Mouse (Mus musculus) ovary, postnatal 14 days (tissue): ENCODE data around the gene Gga1.

Experiments used
- DNase-seq: peaks from one replicate; pipeline ENCODE4 v3.0.0; 2022; ENCODE audit warnings: low spot score

The Gga1 gene

GRCm38 (mm10) chr15:78937963-78938362 is 61.0 kb downstream of the Gga1 start:
- no peak for DNase-seq

GRCm38 (mm10) chr15:78940325-78940724 is 63.3 kb downstream of the Gga1 start:
- no peak for DNase-seq

- DNase-seq, result peak; percentile 85
These were observed 65.7 kb downstream of the Gga1 start for GRCm38 (mm10) chr15:78942663-78943062.
